Mouse (Mus musculus): Measurements from ENCODE around the gene Tspan31. TPM values are rescaled to one million over a fixed set of nuclear protein-coding genes. Genes with fewer than 3 reads are reported as not detected.

Gene Tspan31
- 10 to 100 TPM; 60.3 to 60.7 TPM for total RNA-seq (2021)
- long read RNA-seq, transcript Tspan31-201 (6 exons, 1,556 nt): major isoform, 60 of 73 reads
- long read RNA-seq, partial matches to known transcripts: 4 of 73 reads
- long read RNA-seq, other reads (novel, unspliced or antisense): 9 of 73 reads

DNA sequence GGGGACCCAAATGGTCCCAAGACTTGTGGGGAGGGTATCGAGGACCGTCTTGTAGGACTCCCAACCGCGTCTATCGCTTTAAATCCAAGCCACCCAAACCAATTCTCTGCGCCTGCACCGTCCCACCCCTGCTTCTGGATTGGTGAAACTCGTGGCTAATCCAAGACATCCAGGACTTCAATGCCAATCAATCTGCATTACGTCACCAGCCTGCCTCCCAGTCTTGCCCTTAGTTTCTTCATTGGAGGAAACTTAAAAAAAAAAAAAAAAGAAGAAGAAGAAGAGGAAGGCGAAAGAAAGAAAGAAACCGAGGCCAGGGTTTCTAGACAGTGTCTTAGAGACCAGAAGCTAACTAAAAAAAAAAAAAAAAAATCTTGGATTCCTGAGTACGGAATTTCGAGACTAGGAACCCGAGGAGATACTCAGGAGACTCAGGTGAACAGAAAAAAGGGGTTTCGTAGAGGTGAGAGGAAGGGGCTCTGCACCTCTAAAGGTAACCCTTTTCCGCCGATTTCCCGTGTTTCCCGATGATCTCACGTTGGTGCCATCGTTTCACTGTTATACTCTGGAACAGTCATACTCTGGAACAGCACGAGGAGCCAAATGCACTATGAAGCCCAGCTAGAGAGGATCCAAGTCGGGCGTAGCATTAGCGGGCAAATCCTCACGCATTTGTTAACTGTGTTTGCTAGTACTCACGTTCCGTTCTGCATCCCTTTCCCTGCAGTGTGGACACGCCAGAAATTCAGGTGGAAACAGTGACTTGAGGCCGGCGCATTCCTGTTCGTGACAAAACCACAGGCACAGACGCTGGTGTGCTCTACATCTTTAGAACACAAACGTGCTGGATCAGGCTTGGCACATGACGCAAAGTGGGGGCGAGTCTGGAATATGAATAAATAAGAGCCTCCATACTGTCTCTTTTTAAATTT, at the start of gene Tspan31:
TSS of gene Tspan31 (minus strand) at position 75 of the 932 bp plus-strand sequence.
- peak; percentile 91 to 97 for DNase-seq (ENCODE audit: low spot score in 2 of 2)

DNA sequence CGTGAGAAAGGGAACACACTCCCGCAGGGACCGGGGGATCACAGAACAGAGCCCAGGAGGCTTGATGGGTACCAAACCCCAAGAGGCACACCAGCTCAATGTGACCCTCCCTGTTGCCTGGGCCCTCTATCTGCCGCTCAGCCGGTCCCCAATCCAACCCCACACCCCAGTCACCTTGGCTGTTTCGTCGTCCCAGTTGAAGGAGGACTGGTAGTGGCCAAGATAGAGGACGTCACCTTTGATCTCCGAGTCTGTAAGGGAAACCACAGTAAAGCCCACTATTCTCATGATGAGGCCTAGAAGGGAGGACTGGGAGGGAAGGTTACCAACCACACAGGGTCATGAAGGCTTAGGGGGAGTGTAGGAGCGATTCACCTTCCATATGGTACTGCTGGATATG, 49.2 kb upstream of the Tspan31 start:
- no peak for DNase-seq (ENCODE audit: low spot score in 2 of 2)

DNA sequence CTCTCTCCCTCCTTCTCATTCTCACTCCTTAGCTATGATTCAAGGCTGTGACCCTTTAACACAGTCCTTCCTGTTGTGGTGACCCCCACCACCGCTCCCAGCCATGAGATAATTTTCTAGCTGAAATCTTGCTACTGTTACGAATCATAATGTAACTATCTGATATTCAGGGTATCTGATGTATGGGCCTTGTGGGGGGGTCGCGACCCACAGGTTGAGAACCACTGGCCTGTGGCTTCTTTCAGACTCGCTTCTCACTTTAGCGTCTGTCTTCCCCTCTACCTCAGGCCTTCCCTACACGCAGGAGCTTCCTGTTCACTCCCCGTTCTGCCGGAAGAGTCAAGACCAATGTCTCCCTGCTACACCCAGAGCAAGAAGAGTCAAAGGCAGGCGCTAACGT, 48.4 kb upstream of the Tspan31 start:
- no peak for DNase-seq (ENCODE audit: low spot score in 2 of 2)

DNA sequence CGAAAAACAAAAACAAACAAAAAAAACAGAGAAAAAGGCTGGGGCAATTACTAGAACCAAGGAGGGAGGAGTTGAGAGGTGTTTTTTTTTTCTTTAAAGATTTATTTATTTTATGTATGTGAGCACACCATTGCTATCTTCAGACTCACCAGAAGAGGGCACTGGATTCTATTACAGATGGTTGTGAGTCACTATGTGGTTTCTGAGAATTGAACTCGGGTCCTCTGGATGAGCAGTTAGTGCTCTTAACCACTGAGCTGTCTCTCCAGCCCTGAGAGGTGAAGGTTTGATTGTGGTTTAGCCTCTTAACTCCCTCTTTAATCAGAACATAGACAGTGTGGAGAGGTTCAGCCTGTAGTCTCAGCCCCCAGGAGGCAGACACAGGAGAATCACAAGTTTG, 45.0 kb upstream of the Tspan31 start:
- no peak for DNase-seq (ENCODE audit: low spot score in 2 of 2)

DNA sequence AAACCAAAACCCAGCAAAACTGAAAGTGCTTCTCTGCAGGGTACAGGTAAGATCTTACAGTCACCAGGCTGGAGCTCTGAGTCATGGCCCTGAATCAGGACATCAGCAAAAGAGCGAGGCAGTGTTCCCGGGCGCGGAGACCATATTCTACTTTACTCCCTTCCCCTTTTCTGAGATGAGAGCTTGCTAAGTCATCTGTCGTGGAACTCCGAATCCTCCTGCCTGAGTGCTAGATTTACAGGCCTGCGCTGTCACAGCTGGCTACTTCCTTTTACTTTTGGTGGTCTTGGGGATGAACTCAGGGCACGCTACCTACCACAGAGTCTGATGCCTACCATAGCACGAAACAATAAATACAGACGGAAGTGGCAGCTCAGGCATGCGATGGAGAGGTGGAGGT, 44.3 kb upstream of the Tspan31 start:
- DNase-seq (ENCODE audit: low spot score in 2 of 2): no peak

DNA sequence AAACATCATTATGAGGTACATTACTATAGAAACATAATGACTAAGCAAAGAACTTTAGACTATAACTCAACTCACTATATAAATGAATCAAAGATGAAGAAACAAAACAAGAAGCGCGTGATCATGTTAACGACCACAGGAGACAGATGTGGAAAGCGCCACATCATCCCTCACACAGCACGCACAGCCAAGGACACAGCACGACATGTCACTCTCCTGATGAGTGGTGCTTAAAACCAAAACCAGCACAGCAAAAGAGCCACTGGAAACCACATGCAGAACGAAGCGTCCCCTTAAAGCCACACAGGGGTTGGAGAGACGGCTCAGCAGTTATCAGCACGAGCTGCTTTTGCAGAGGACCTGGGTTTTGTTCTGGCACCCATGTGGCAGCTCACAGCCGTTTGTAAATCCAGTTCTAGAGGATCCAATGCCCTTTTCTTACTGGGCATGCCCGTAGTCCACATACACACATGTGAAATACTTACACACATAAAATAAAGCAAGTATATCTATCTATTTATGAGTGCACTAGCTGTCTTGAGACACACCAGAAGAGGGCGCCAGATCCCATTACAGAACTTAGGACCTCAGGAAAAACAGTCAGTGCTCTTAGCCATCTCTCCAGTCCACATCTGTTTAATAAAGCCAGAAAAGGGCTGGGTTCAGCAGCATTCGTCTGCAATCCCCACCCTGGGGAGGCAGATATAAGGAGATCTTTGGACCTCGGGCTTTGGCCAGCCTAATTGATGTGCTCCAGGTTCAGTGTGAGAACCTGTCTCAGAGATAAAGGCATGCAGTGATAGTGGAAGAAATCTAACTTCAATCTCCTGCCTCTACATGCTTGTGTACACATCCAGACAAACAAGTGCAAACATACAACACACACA, 41.2 kb upstream of the Tspan31 start:
- DNase-seq (ENCODE audit: low spot score in 2 of 2): no peak

DNA sequence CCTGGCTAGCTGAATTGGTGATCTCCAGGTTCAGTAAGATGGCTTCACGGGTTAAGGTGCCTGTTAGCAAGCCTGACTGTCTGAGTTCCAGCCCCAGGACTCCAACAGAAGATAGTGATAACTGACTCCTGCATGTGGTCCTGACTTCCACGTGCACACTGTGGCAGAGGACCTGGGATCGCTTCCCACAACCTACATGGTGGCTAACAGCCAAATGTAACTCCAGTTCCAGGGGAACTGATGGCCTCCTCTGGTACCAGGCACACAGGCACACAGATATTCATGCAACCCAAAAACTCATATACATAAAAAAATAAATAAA, 38.2 kb upstream of the Tspan31 start:
- DNase-seq (ENCODE audit: low spot score in 2 of 2): no peak

DNA sequence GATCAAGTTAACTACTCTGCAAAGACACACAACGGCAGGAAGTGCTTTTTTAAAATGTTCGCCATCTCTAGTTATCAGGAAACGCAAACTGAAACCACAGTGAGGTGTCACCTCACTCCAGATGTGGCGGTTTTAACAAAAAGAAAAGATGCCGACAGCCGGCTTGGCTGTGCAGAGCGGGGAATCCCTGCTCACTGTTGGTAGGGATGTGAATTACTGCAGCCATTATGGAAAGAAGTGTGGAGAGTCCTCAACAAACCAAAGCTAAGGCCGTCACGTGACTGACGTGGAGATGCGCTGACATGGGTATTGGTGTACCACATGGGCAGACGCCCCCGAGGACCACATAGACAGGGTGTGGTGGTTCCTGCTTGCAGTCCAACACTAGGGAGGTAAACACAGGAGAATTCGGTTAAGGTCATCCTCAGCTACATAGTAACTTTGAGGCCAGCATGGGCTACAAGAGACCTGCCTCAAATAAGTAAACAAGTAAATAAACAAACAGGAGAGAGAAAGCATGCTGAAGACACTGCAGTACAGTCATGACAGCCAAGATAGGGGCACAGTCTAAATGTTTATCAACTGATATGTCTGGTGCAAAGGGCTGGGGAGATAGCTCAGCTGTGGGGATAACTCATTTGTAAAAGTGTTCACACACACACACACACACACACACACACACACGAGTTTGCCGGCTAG, 37.6 kb upstream of the Tspan31 start:
- no peak for DNase-seq (ENCODE audit: low spot score in 2 of 2)

DNA sequence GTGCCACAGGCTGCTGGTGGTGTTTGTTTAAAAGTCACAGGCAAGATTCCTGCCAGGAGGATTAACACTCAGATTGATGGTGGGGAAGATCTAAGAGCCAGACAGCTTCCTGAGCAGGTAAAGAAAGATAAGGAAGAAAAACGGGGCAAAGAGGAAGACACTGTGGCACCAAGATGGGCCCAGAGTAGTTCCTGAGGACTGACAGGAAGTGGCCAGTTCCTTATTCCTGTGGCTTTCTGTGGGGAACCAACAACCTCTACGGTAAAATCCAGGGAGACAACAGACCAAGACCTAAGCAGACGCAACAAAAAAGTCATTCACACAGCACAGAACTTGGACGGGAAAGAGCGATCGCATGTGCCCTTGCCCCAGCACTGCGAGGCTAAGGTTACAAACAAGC, 33.6 kb upstream of the Tspan31 start:
- no peak for DNase-seq (ENCODE audit: low spot score in 2 of 2)

DNA sequence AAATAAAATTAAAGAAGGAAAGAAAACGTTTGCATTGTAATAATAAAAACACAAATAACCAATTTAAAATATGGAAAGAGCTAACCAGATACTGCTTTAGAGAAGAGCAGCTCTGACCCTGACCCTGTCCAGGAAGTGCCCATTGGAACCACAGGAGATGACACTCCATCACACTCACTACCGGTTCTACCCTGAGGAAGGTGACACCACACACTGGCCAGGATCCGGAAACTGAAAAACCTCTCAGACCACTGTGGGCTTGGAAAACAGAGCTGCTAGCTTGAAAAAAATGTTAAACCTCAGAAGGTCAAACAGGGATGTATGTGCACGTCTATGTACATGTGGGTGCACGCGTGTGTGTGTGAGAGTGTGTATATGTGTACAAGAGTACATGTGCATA, 31.1 kb upstream of the Tspan31 start:
- no peak for DNase-seq (ENCODE audit: low spot score in 2 of 2)

DNA sequence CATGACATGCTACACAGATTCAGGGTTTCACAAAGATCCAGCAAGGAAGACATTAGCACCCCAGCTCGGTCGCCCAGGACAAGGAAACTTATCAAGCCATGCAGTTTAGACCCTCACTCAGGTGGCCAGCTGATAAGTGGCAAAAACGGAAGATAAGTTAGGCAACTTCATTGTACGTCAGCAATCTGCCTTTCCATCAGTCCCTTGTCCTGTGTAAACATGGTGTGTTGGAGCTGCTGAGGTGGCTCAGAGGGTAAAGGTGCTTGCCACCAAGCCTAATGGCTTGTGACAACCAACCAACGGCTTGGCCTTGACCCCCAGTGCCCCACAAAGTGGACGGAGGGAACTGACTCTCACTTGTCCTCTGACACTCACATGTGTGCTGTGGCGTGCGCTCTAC, 30.4 kb upstream of the Tspan31 start:
- no peak for DNase-seq (ENCODE audit: low spot score in 2 of 2)

DNA sequence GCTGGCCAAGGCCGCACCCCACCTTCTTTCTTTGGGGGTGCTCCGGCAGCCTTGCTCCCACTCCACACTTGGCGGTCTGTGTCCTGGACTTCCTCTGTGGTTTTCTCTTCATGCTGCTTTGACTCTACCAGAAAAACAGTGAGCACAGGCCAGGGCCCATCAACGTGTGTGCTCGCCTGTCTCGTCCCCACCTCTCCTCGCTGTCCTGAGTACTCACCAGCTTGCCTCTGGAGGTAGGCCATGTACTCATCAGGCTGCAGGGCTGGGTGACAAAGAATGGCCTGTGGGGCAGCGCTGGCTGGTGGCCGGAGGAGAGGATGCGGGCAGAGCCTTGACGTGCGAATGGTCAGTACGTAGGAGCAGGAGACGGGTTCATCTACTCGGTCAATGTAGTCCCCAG, 29.8 kb upstream of the Tspan31 start:
- DNase-seq (ENCODE audit: low spot score in 2 of 2): no peak

DNA sequence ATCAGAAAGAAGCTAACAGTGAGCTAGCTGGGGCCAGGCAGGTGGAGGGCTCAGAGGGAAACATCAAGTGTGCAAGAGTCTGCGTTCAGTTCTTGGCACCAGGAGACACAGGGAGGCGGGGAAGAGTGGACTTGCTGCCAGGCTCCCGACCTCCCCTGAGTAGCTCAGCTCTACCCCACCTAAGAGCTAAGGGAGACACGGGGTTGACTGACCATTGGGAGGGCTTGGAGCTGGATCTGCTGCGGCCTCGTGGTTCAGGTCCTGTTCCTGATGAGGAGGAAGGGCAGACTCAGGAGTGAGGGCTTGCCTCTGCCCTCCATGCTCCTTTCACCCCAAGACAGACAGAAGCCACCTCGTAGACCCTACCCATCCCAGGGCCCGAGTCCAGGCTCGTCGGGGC, 29.1 kb upstream of the Tspan31 start:
- no peak for DNase-seq (ENCODE audit: low spot score in 2 of 2)

DNA sequence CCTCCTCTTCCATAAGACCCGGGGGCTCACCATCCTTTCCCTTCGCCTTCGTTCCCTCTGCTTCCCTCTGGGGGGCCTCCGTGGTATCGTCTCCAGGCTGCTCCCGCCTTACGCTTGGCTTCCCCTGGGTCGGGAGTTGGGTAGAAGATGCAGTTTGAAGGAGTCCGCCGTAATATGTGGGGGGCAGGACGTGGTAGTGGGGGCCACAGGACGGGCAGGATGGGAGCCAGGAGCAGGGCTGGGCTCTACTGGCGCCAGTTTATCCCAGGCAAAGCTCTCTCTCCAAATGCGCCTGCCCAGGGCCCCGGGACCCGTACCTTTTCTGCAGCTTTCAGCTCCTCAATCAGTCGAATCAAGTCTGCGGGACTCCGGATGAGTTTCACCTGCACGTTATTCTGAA, 28.4 kb upstream of the Tspan31 start:
- DNase-seq (ENCODE audit: low spot score in 2 of 2): no peak

DNA sequence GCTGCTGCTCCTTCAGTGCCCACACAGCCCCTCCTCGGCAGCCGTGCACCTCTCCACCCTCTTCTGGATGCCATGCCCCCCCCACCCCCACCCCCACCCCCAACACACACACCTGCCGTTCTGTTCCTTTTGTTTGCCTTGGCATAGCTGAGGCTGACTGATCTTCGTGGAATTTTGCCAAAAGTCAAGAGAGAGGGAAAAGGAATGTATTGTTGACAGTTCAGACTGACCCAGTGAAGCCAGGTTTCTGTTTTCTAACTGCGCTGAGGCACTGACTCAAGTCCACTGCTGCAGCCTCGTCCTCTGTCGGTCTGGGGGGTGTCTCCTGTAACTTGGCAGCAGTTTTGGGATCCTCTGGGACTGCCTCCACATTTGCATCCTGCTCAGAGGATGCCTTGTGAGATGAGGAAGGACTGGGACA, 24.3 kb upstream of the Tspan31 start:
- peak in 1 of 2 experiments; percentile 44 for DNase-seq (ENCODE audit: low spot score in 2 of 2)

DNA sequence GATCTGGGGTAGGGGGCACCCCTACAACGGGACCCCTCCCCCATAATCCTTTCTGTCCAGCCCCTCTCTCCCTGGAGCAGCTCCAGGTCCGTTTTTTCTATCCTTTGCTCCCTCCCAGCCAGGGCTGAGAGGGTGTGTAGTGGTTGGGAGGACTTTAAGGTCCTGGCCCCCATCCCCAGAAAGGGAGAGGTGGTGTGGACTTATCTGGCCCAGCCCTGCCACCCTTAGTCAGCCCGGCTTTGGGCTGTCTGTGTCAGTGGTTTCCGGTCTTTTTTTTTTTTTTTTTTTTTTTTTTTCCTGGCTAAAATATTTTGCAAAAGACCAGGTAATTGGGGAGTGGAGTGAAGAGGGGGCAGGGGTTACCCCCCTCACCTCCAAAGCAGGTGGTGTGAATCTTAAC, 22.7 kb upstream of the Tspan31 start:
- no peak for DNase-seq (ENCODE audit: low spot score in 2 of 2)

DNA sequence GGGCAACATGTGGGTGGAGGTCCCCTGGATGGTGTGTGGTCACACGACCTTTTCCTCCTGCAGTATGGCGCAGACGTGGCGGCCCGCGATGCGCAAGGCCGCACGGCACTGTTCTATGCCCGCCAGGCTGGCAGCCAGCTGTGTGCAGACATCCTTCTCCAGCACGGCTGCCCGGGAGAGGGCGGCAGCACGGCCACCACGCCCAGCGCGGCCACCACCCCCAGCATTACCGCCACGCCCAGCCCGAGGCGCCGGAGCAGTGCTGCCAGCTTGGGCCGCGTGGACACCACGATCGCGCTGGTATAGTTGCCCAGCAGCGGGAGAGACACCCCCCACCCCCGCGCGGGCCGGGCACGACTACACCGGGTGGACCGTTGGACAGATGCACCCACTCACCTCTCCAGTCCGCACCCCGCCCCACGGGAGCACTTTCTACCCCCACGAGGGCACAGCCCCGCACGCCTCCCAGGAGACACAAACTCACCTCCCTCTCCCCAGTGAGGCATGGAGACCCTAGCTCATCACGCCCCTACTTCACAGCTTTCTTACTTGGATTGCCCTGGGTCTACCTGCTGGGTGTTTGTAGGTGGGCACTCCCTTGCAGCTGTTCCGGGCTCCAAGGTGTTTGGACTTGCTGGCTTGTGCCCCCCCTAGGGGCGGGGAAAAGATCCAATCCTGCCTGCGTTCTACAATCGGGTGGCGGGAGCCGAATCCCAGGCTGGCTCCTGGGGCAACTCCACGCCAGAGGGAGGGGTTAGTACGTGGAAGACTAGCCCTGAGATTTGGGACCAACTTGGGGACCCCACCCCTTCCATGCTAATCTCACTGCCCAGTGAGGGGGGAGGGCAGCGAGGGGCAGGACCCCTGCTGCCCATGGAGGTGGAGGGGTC, 21.7 kb upstream of the Tspan31 start:
- no peak for DNase-seq (ENCODE audit: low spot score in 2 of 2)

DNA sequence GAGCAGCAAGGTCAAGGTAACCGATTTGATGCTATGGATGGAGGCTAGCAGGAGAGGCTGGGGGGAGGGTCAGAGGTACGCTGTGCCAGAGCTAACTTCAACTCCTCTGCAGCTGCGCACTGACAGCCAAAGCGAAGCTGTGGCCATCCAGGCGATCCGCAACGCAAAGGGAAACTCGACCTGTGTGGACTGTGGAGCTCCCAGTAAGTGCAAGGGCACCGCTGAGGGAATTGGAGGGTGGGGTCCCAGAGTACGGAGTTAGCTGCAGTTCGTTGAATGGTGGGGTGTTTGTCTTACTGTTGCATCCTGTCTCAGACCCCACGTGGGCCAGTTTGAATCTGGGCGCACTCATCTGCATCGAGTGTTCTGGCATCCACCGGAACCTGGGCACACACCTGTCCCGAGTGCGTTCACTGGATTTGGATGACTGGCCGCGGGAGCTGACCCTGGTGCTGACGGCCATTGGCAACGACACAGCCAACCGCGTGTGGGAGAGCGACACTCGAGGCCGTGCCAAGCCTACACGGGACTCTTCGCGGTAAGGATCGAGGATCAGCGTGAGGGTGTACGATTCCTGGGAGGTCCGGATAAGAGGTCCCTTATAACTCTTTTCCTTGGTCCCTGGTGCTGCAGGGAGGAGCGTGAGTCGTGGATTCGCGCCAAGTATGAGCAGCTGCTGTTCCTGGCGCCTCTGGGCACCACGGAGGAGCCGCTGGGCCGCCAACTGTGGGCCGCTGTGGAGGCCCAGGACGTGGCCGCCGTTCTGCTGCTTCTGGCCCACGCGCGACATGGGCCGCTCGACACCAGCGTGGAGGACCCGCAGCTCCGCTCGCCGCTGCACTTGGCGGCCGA, 20.7 kb upstream of the Tspan31 start:
- DNase-seq (ENCODE audit: low spot score in 2 of 2): no peak

DNA sequence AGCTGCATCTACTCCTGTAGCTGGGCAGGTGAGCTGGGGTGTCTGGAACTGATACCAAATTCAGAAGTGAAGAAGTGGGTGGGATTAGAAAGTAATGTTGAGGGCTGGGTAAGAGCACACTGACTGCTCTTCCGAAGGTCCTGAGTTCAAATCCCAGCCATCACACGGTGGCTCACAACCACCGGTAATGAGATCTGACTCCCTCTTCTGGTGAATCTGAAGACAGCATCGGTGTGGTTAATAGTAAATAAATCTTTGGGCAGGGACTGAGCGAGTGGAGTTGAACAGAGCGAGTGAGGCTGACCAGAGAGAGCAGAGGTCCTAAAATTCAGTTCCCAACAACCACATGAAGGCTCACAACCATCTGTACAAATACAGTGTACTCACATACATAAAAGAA, 15.6 kb upstream of the Tspan31 start:
- DNase-seq (ENCODE audit: low spot score in 2 of 2): no peak

DNA sequence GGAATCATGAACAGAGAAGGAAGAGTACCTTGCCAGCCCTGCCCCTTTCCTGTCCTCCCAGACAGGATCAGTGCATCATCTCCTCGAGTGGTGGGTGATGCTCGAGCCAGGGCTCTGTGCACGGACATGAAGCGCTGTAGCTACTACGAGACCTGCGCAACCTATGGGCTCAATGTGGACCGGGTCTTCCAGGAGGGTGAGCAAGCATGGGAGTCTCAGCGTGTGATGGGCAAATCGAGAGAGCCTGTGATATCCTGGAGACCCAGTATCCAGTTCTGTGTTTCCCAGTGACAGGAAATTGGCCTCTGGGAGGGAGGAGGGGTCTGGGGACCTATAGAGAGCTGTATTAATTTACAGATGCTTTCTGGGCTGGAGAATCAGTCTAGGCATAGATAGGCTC, 15.0 kb upstream of the Tspan31 start:
- no peak for DNase-seq (ENCODE audit: low spot score in 2 of 2)

Measured in layer of hippocampus, adult 18-20 months (tissue).